Mouse (Mus musculus): ENCODE results near the gene Mospd2.

- TF ChIP-seq CTCF (IDR thresholded peaks at IDR 0.05; ENCODE audit: low read depth, low read length): no peak
- no peak for TF ChIP-seq POLR2A (IDR thresholded peaks at IDR 0.05; ENCODE audit: extremely low read depth, insufficient read depth, low read length)
These were observed 38.6 kb downstream of the Mospd2 start for GRCm38 (mm10) chrX:164941540-164941939.

Data from liver, adult 2 months (tissue).